Mouse (Mus musculus) neural tube, embryonic 11.5 days (tissue): ENCODE measurements around the gene Enc1. TPM values are rescaled to one million over a fixed set of nuclear protein-coding genes. Genes with fewer than 3 reads are reported as not detected.

Source experiments
- ATAC-seq: fragments of 200-750 bp; cut with Nextera tagmentation; 2 replicates; pipeline ENCODE4 v1.8.0; 2017; ENCODE audit warnings: moderate number of reproducible peaks, mild to moderate bottlenecking, moderate TSS enrichment, moderate library complexity; ENCODE audit not compliant: insufficient read depth, low FRiP score, low TSS enrichment
- DNase-seq: peaks from one replicate; pipeline ENCODE4 v3.0.0-alpha.2; 2015; ENCODE audit warnings: low spot score
- H3K27ac ChIP-seq: fragments of 300-500 bp; sonication (generic); 2 replicates; pipeline ENCODE4 v1.5.1; 2014; ENCODE audit warnings: low read depth, mild to moderate bottlenecking, low read length
- H3K27me3 ChIP-seq: fragments of 300-500 bp; sonication (generic); 2 replicates; pipeline ENCODE4 v1.6.1; 2014; ENCODE audit warnings: mild to moderate bottlenecking, low read length, mixed read lengths; ENCODE audit not compliant: control insufficient read depth, insufficient read depth
- H3K36me3 ChIP-seq: fragments of 300-500 bp; sonication (generic); 2 replicates; pipeline ENCODE4 v1.6.1; 2014; ENCODE audit warnings: mild to moderate bottlenecking, low read length, moderate library complexity, mixed read lengths; ENCODE audit not compliant: control insufficient read depth, insufficient read depth
- H3K4me1 ChIP-seq: fragments of 300-500 bp; sonication (generic); 2 replicates; pipeline ENCODE4 v1.6.1; 2014; ENCODE audit warnings: low read length, mixed read lengths; ENCODE audit not compliant: control insufficient read depth, insufficient read depth
- H3K4me2 ChIP-seq: fragments of 300-500 bp; sonication (generic); 2 replicates; pipeline ENCODE4 v1.6.1; 2014; ENCODE audit warnings: low read depth, mild to moderate bottlenecking, moderate library complexity
- H3K4me3 ChIP-seq: fragments of 300-500 bp; sonication (generic); 2 replicates; pipeline ENCODE4 v1.5.1; 2014; ENCODE audit warnings: low read depth, low read length
- H3K9ac ChIP-seq: fragments of 300-500 bp; sonication (generic); 2 replicates; pipeline ENCODE4 v1.6.1; 2014; ENCODE audit warnings: mild to moderate bottlenecking, low read length
- H3K9me3 ChIP-seq: fragments of 300-500 bp; sonication (generic); 2 replicates; pipeline ENCODE4 v1.6.1; 2016; ENCODE audit warnings: low read length; ENCODE audit not compliant: control insufficient read depth
- WGBS: fragments of 180-500 bp; shearing (Covaris S2); extraction: QIAGEN DNeasy Blood & Tissue Kit; methylation state at CpG from one replicate; pipeline ENCODE4 v1.1.7; 2014; 5-methylcytosine and 5-hydroxymethylcytosine counted together
- polyA plus RNA-seq: library from polyadenylated mRNA; unstranded; fragments of >200 nt; fragmentation: Nextera tagmentation; extraction: Ambion mirVana; gene quantifications from 2 replicates; pipeline ENCODE4 v1.2.1, GENCODE M21; 2014

Gene Enc1
- polyA plus RNA-seq, 1 experiment from 2014 or later, result 23.6 TPM

DNA sequence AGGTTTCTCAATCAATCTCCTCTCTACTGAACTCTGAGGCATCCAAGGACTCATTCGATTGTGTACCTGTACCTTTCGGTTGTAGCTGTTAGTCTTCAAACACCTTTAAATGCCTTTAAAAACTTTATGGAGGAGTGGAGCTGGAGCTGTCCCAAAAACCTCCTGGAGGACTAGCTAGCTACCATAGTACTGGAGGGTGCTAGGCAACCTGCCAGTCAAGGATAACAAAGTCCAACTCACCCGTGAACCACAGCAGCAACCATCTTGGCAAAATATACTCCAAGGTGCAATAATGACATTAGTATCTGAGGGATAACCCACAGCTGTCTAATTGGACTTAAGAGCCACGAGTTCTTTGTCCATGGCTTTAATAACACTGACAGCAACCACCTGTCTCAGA is 39.0 kb upstream of the Enc1 start:
- no peak overlapping the region for H3K9ac ChIP-seq
- no peaks in the 10 kb centered on the region for H3K9me3 ChIP-seq
- no peak overlapping the region for H3K27ac ChIP-seq
- no peak for ATAC-seq
- no peaks in the 10 kb centered on the region for H3K4me1 ChIP-seq
- no peak overlapping the region for H3K4me2 ChIP-seq
- H3K4me3 ChIP-seq, result no peak overlapping the region
- no peaks in the 10 kb centered on the region for H3K36me3 ChIP-seq
- H3K27me3 ChIP-seq, result no peaks in the 10 kb centered on the region
- WGBS, result 81% methylated on average over 4 of the region's 4 CpGs
- DNase-seq, result no peak

DNA sequence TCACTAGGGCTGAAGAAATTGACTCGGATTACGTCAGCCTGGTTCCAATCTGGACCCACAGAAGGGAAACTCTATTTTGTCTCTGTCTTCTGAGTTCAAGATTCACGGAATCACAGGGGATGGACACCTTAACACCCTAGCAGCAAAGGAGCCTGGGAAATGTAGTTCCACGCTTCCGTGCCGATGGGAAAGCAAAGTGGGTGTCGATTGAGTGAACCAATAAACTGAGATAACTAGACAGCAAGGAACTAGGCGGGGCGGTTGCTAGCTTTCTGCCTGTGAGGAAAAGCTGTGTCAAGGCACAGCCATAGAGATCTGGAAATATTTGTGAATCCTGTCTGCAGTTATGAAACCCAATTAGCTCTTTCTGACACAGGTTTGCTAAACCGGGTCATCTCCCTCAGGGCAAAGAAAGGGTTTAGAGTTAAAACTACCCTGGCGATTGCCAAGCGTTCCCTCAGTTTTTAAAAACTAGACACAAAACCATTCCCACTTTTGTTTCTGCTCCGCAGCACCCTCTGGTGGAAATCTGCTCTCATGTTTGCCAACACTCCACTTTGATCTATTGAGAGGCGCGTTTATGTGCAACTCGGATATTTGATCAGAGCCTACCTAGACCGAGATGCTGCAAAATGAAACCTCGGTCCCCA is 35.7 kb upstream of the Enc1 start:
- DNase-seq, result peak; percentile 75
- Histone ChIP-seq H3K4me1 (no peaks in the 10 kb centered on the region), H3K9me3 (no peaks in the 10 kb centered on the region), H3K27ac (no peak overlapping the region; the same call in 1 of the 2 replicates), H3K36me3 (no peaks in the 10 kb centered on the region), H3K4me3 (peak overlapping the region; percentile 26), H3K27me3 (no peaks in the 10 kb centered on the region), H3K4me2 (peak overlapping the region; percentile 61), H3K9ac (0 out of 2 replicates have a peak overlapping the region, but pooled peaks have one; percentile 14)
- ATAC-seq, result 0 out of 2 replicates have a peak, but pooled peaks have one; percentile 38
- WGBS, result 16% methylated on average over 18 of the region's 18 CpGs

DNA sequence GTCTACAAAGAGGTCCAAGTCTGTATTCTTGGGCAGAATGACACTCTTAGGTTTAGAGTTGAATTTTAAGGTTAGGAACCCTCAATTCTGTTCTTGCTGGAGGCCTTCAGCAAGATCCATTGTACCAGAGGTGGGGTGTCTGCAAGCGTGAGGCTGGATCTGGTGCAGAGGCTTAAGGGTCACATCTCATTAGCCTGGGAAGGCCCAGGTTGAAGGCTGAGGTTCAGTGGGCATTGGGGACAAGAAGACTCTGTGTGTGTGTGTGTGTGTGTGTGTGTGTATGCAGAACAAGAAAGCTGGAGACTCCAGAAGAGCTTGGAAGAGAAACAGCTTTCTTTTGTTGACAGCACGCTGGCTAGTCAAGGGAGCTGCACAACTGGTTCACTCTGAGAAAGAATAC is 34.9 kb upstream of the Enc1 start:
- no peaks in the 10 kb centered on the region for H3K4me1 ChIP-seq
- no peak overlapping the region for H3K4me3 ChIP-seq
- H3K27ac ChIP-seq, result no peak overlapping the region
- H3K4me2 ChIP-seq, result no peak overlapping the region
- no peaks in the 10 kb centered on the region for H3K27me3 ChIP-seq
- no peak for ATAC-seq
- no peaks in the 10 kb centered on the region for H3K36me3 ChIP-seq
- no peak overlapping the region for H3K9ac ChIP-seq
- no peaks in the 10 kb centered on the region for H3K9me3 ChIP-seq
- DNase-seq, result no peak
- 91% methylated on average over 2 of the region's 2 CpGs for WGBS

DNA sequence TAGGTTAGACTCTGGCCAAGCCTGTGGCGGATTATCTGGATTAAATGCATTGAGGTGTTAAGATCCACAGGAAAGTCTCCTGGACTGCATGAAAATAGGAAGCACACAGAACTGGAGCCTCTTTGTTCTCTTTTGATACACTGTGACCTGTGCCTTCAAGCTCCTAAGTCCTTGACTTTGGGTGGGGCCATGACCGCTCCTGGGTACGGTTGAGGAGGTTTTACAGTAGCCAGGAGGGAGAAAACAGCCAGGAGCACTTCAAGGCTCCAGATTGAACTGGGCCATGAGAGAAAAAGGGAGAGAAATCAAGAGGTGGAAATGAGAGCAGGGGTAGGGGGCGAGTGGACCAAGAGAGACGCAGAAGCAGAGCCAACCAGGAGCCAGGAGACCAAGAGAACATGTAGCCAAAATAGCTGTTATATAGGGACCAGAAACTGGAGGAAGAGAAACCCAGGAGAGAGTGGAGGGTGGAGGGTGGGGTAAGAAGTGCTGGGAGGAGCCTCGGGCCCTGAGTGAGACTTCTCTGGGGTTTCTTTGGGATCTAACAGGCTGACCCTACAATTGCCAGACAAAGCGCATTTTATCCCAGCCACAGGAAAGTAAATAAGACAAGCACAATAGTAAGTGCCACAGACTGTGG is 33.3 kb upstream of the Enc1 start:
- no peak overlapping the region for H3K4me2 ChIP-seq
- 83% methylated on average over 7 of the region's 7 CpGs for WGBS
- H3K27me3 ChIP-seq, result no peaks in the 10 kb centered on the region
- no peak for DNase-seq
- ATAC-seq, result no peak
- no peak overlapping the region for H3K9ac ChIP-seq
- no peaks in the 10 kb centered on the region for H3K36me3 ChIP-seq
- H3K4me3 ChIP-seq, result no peak overlapping the region
- no peaks in the 10 kb centered on the region for H3K4me1 ChIP-seq
- H3K9me3 ChIP-seq, result no peaks in the 10 kb centered on the region
- H3K27ac ChIP-seq, result no peak overlapping the region

DNA sequence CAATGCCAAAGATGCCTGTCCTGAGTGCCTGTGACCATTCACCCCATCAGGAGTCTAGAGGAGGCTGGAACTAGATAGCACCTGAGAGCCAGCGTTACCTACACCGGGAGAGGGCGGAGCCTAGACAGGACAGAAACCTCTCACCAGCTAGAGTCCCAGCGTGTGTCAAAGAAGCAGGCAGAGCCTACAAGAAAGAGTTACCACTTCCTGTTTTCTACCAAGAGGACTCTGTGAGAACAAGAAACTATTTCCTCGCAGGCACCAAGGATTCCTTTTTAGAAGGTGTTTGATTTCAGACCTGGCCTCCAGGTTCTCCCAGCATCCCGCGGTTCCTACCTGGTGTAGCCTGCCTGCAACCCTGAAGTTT is 32.8 kb upstream of the Enc1 start:
- no peaks in the 10 kb centered on the region for H3K36me3 ChIP-seq
- no peaks in the 10 kb centered on the region for H3K9me3 ChIP-seq
- 56% methylated on average over 7 of the region's 7 CpGs for WGBS
- no peak for ATAC-seq
- no peak overlapping the region for H3K4me2 ChIP-seq
- no peaks in the 10 kb centered on the region for H3K27me3 ChIP-seq
- H3K4me1 ChIP-seq, result no peaks in the 10 kb centered on the region
- H3K27ac ChIP-seq, result no peak overlapping the region
- H3K9ac ChIP-seq, result no peak overlapping the region
- no peak for DNase-seq
- H3K4me3 ChIP-seq, result no peak overlapping the region

DNA sequence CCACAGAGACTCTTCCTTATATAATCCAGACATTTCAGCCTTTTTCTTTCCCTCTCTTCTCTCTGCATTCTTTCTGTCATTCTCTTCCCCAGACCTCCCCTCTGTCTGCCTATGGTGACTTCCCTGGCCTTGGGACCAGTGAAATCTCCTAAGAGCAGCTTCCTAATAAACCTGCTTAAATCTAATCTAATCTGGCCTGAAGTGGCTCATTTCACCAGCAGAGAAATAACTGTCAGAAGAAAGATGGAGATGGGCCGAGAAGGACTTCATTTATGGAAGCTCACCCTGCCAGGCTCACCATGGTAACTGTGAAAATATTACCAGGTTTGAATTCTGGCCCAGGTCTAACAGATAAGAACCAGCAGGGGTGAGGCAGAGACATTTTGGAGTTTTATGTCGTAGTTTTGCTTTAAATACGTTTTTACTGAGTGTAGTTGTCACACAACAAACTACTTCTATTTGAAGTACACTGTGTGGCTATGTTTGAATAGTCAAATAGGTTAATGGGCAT is 32.4 kb upstream of the Enc1 start:
- 77% methylated on average over 3 of the region's 3 CpGs for WGBS
- Histone ChIP-seq H3K27ac (no peak overlapping the region), H3K9ac (no peak overlapping the region), H3K4me2 (no peak overlapping the region), H3K36me3 (no peaks in the 10 kb centered on the region), H3K27me3 (no peaks in the 10 kb centered on the region), H3K4me3 (no peak overlapping the region), H3K9me3 (no peaks in the 10 kb centered on the region), H3K4me1 (no peaks in the 10 kb centered on the region)
- DNase-seq, result no peak
- no peak for ATAC-seq

GRCm38 (mm10) chr13:97214583-97215268 is 26.2 kb upstream of the Enc1 start:
- Histone ChIP-seq H3K36me3 (no peaks in the 10 kb centered on the region), H3K4me3 (no peak overlapping the region), H3K27ac (no peak overlapping the region), H3K27me3 (no peaks in the 10 kb centered on the region), H3K4me2 (no peak overlapping the region), H3K9ac (no peak overlapping the region), H3K9me3 (no peaks in the 10 kb centered on the region), H3K4me1 (no peaks in the 10 kb centered on the region)
- WGBS, result 60% methylated on average over 3 of the region's 3 CpGs
- ATAC-seq (no peak), DNase-seq (no peak)

DNA sequence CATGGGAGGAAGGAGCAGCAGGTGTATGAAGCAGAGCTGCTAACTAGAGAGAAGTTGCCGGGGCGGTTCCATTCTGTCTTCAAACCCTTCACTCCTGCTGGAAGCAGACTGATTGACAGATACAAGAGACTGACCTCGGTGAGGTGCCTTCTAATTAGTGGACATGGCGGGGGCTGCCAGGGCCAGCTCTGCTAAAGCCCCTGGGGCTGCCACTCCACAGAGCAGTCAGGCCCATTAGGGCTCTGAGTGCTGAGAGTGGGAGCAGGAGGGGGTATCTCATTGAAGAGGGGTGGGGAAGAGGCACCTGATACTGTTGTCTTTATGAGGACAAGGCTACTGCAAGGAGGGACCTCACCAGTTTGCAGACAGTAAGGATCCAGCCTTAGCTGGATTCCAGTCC is 25.3 kb upstream of the Enc1 start:
- ATAC-seq, result no peak
- Histone ChIP-seq H3K27me3 (no peaks in the 10 kb centered on the region), H3K36me3 (no peaks in the 10 kb centered on the region)

More for the DNA sequence above, 25.3 kb upstream of the Enc1 start:
- Histone ChIP-seq H3K4me2 (no peak overlapping the region), H3K9ac (no peak overlapping the region), H3K9me3 (no peaks in the 10 kb centered on the region), H3K27ac (no peak overlapping the region), H3K4me1 (no peaks in the 10 kb centered on the region), H3K4me3 (no peak overlapping the region)
- DNase-seq, result no peak
- 47% methylated on average over 4 of the region's 4 CpGs for WGBS
